Mouse (Mus musculus) kidney, postnatal 36 days (tissue): ENCODE measurements around the gene Psmb8.
"Not testable (repeated sequence)": the region's sequence is repeated elsewhere in the genome, so short reads cannot be mapped to it uniquely, and the experiment has no call there.

Source experiments
- DNase-seq, 2 experiments: peaks; one replicate each; pipeline ENCODE4 v3.0.0; 2021 to 2022; ENCODE audit warnings: mixed read lengths in 2 of 2

The Psmb8 gene

GRCm38 (mm10) chr17:34213936-34214335 lies 16.4 kb downstream of the Psmb8 start:
- DNase-seq, result no peak

GRCm38 (mm10) chr17:34215176-34215575 lies 17.7 kb downstream of the Psmb8 start:
- DNase-seq, result peak in 1 of 2 experiments; percentile 0

- DNase-seq, result peak in 1 of 2 experiments; percentile 5
Observed at GRCm38 (mm10) chr17:34217216-34217928, 19.9 kb downstream of the Psmb8 start.

GRCm38 (mm10) chr17:34217986-34218385 lies 20.5 kb downstream of the Psmb8 start:
- DNase-seq, result peak in 1 of 2 experiments; percentile 2

DNA sequence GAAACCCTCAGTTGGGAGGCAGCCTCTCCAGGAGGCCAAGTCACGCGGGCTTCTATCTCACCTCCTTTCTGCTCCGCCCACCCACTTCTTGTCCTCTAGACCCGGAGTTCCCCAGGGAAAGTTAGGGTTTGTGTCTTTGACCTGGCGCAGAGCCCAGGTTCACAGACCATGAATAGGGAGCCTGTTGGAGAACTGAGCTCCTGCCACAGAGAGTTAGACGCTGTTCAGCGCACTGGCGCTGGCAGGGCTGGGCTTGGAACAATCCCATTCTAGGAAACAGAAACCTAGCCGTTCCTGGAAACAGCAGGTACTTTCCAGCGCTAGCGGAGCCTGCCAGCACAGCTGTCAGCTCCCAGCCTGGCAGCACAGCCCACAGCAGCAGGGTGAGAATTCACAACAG lies 21.2 kb downstream of the Psmb8 start:
- peak; percentile 92 to 93 for DNase-seq

DNA sequence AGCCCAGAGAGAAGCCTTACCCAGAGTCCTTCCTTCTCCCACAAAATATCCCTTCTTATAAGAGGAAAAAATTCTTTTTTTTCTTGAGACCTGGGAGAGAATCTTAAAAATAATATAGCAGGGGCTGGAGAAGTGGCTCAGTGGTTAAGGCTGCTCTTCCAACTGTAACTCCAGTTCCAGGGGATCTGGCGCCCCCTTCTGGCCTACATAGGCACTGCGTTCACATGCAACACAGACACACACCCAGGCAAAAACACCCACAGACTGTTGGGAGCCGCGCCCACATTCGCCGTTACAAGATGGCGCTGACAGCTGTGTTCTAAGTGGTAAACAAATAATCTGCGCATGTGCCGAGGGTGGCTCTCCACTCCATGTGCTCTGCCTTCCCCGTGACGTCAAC lies 21.6 kb downstream of the Psmb8 start:
- peak; percentile 65 to 88 for DNase-seq

- peak in 1 of 2 experiments; percentile 27 for DNase-seq
Observed at GRCm38 (mm10) chr17:34219801-34220200, 22.3 kb downstream of the Psmb8 start.

GRCm38 (mm10) chr17:34220401-34220800 lies 22.9 kb downstream of the Psmb8 start:
- DNase-seq, result not testable (repeated sequence)

DNA sequence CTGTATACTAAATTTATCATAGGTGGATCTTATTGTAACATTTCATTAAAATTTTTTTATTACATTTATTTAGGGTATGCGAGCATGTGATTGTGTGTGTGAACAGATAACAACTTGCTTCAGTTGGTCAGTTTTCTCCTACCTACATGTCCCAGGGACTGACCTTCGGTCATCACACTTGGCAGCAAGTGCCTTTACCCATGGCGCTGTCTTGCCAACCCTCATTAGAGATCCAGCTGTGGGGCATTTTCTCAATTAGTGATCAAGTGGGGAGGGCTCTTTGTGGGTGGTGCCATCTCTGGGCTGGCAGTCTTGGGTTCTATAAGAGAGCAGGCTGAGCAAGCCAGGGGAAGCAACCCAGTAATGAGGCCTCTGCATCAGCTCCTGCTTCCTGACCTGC lies 27.3 kb downstream of the Psmb8 start:
- peak; percentile 28 to 59 for DNase-seq

DNA sequence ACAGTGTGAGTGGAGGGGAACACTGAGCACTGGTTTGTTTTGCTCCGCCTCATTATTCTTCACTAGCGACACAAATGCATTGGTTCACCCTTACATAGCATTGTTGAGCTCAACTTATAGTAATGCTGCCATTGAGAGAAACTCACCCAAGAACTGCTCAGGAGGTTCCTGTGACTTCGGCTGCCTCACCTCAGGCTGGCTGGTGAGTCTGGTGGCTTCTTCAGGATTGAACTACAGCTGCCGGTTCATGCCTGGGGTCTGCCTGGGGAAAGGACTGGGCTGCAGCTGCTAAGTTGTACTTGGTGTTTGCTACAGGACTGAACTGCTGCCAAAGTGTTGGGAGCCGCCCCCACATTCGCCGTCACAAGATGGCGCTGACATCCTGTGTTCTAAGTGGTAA lies 27.9 kb downstream of the Psmb8 start:
- no peak for DNase-seq

DNA sequence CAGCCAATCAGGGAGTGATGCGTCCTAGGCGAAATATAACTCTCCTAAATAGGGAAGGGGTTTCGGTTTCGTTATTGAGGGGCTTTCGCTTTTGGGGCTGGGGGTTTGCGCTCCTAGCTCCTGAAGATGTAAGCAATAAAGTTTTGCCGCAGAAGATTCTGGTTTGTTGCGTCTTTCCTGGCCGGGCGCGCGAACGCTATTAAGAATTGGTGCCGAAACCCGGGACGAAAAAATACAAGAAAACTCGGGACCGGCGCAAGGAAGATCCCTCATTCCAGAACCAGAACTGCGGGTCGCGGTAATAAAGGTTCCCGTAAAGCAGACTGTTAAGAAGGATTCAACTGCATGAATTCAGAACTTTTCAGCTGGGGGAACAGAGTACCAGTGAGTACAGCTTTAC lies 28.4 kb downstream of the Psmb8 start:
- DNase-seq, result peak in 1 of 2 experiments; percentile 1

DNA sequence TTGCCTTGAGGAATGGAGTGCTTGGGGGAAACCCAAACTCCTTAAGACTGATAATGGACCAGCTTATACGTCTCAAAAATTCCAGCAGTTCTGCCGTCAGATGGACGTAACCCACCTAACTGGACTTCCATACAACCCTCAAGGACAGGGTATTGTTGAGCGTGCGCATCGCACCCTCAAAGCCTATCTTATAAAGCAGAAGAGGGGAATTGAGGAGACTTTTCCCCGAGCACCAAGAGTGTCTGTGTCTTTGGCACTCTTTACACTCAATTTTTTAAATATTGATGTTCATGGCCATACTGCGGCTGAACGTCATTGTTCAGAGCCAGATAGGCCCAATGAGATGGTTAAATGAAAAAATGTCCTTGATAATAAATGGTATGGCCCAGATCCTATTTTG lies 33.5 kb downstream of the Psmb8 start:
- DNase-seq, result not testable (repeated sequence)

DNA sequence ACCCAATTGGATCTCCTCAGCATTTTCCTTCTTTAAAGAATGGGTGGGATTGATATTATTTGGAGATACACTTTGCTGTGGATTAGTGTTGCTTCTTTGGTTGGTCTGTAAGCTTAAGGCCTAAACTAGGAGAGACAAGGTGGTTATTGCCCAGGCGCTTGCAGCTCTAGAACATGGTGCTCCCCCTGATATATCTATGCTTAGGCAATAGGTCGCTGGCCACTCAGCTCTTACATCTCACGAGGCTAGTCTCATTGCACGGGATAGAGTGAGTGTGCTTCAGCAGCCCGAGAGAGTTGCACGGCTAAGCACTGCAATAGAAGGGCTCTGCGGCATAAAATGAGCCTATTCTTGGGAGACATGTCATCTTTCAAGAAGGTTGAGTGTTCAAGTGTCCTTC lies 34.5 kb downstream of the Psmb8 start:
- DNase-seq, result not testable (repeated sequence)

DNA sequence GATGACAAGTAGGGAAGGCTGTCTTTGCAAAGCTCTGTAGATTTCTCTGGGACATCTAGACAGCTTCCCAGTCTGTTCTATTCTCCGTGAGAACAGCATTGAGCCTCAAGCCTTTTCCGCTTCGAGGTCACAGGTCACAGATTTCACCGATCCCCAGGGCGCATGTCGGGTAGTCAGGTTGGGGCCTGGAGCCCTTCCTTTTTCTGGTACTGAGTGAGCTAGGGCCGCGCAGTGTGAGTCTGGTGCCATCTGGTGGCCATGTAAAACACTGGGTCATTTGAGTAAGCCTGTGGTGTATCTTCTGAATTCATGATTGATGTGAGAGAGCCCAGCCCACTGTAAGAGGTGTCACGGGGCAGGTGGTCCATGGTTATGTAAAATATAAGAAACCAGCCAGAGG lies 37.4 kb downstream of the Psmb8 start:
- DNase-seq, result peak; percentile 77 to 92

GRCm38 (mm10) chr17:34236691-34237090 lies 39.2 kb downstream of the Psmb8 start:
- DNase-seq, result no peak

GRCm38 (mm10) chr17:34237741-34238140 lies 40.2 kb downstream of the Psmb8 start:
- no peak for DNase-seq

DNA sequence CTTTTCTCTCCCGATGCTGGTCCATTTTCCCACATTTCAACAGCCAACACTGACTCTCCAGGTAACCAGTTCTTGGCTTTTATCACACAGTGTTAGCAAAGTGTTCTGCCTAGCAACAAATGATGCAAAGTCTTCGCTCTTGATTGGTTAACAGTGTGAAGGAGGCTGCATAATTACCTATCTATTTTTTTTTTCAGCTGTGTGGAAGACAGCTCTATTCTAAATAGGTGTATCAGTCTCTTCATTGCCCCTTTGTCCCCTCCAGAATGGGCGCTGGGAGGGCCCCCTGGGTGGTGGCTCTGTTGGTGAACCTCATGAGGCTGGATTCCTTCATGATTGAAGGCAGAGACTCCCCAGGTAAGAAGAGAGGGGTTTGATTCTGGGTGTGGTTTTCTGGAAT lies 41.2 kb downstream of the Psmb8 start, which contains the start of gene H2-Ob:
TSS of gene H2-Ob (plus strand) at position 198 of the 400 bp plus-strand sequence.
- DNase-seq, result peak; percentile 63 to 64

- DNase-seq, result peak; percentile 14 to 44
Observed at GRCm38 (mm10) chr17:34239601-34240041, 42.1 kb downstream of the Psmb8 start.

- DNase-seq, result no peak
Observed at GRCm38 (mm10) chr17:34240366-34240765, 42.8 kb downstream of the Psmb8 start.

DNA sequence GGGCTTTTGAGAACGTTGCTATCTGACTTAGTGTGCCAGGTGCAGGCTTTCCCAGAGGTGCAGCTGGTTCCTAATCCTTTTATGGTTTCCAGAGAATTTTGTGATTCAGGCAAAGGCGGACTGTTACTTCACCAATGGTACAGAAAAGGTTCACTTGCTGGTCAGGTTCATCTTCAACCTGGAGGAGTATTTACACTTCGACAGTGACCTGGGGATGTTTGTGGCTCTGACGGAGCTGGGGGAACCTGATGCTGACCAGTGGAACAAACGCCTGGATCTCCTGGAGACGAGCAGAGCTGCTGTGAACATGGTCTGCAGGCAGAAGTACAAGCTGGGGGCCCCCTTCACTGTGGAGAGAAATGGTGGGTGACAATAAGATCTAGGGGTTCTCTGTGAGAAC lies 43.4 kb downstream of the Psmb8 start:
- DNase-seq, result no peak

- no peak for DNase-seq
Observed at GRCm38 (mm10) chr17:34244656-34245055, 47.1 kb downstream of the Psmb8 start.

DNA sequence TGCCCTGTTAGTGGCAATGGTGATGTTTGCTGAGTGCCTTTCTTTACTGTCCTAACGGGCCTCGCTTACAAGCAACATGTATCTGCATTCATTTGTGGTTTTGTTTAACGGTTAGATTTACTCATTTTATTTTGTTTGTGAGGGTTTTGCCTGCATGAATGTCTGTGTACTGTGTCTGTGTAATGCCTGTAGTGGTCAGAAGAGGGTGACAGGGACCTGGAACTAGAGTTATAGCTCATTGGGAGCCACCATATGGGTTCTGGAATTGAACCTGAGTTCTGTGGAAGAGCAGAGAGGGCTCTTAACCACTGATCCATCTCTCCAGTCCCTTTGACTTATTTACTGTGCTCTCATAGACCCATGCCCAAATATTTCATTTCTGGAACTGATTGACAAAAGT lies 49.5 kb downstream of the Psmb8 start:
- DNase-seq, result no peak

DNA sequence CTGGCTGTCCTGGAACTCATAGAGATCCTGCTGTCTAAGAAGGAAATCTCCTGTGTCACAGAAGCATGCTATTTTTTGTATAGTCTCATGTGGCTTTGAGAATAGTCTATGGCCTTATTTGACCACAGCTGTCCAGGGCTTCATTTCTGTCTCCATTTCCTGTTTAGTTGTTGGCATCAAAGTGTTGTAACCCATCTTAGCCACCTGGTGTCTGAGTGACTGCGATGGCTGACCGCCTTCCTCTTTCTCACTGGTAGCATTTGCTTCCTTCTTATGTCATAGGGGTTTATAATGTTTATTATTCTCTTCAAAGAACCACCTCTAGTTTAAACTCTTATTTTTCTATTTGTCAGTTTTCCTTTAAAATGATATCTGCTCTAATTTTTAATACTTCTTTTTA lies 51.2 kb downstream of the Psmb8 start:
- no peak for DNase-seq

DNA sequence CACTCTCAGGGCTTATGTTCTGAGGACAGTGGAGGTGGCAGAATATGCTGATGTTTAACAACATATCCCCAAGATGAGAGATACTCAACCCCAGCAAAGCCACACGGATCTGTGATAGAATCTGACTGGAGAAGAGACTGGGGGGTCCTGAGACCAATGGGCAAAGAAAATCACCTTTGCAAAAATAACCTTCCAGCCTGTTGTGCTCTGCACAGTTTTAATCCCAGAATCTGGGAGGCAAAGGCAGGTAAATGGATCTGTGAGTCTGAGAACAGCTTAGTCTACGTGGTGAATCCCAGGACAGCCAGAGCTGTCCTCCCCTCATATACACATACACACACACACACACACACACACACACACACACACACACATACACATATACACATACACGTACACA lies 51.8 kb downstream of the Psmb8 start:
- DNase-seq, result no peak

GRCm38 (mm10) chr17:34249878-34250277 lies 52.4 kb downstream of the Psmb8 start:
- peak; percentile 51 to 68 for DNase-seq
